Mouse (Mus musculus) bone marrow, adult 2 months (tissue): ENCODE results near the gene Cd164. TPM values are rescaled to one million over a fixed set of nuclear protein-coding genes. Genes with fewer than 3 reads are reported as not detected.

Experiments
- H3K27ac ChIP-seq: fragments of 200-500 bp; 2 replicates; pipeline ENCODE4 v1.5.1; 2012; ENCODE audit warnings: low read depth, mild to moderate bottlenecking, control low read depth, inconsistent platforms, low read length; ENCODE audit not compliant: control insufficient read depth, poor library complexity, insufficient read depth
- H3K4me1 ChIP-seq: fragments of 200-500 bp; 2 replicates; pipeline ENCODE4 v1.6.1; 2011; ENCODE audit warnings: low read length; ENCODE audit not compliant: control insufficient read depth, insufficient read depth
- H3K4me3 ChIP-seq: fragments of 200-500 bp; replicated peaks from 2 replicates; pipeline ENCODE3; 2011; ENCODE audit warnings: mild to moderate bottlenecking, low read depth, low read length, control low read depth; ENCODE audit not compliant: control insufficient read depth
- CTCF ChIP-seq: fragments of 200-500 bp; IDR thresholded peaks from 2 replicates; pipeline ENCODE4 v1.5.1; 2011; ENCODE audit warnings: low read length, control low read depth; ENCODE audit not compliant: control insufficient read depth, insufficient read depth
- POLR2A ChIP-seq: fragments of 200-500 bp; IDR thresholded peaks from 2 replicates; pipeline ENCODE4 v1.6.1; 2011; ENCODE audit warnings: low read depth, mild to moderate bottlenecking, control low read depth, low read length, borderline replicate concordance; ENCODE audit not compliant: control insufficient read depth
- WGBS: fragments of 180-500 bp; shearing (Covaris S2); methylation state at CpG from one replicate; pipeline ENCODE4 v1.1.7; 2018; 5-methylcytosine and 5-hydroxymethylcytosine counted together
- polyA plus RNA-seq: library from polyadenylated mRNA; stranded (reverse); fragments of >200 nt; gene quantifications from 2 replicates; pipeline ENCODE4 v1.2.4, GENCODE M21; 2011; ENCODE audit warnings: low replicate concordance; ENCODE audit not compliant: missing spikeins, insufficient read depth, insufficient read length

The Cd164 gene
- polyA plus RNA-seq, 1 experiment, result 36.5 TPM

DNA sequence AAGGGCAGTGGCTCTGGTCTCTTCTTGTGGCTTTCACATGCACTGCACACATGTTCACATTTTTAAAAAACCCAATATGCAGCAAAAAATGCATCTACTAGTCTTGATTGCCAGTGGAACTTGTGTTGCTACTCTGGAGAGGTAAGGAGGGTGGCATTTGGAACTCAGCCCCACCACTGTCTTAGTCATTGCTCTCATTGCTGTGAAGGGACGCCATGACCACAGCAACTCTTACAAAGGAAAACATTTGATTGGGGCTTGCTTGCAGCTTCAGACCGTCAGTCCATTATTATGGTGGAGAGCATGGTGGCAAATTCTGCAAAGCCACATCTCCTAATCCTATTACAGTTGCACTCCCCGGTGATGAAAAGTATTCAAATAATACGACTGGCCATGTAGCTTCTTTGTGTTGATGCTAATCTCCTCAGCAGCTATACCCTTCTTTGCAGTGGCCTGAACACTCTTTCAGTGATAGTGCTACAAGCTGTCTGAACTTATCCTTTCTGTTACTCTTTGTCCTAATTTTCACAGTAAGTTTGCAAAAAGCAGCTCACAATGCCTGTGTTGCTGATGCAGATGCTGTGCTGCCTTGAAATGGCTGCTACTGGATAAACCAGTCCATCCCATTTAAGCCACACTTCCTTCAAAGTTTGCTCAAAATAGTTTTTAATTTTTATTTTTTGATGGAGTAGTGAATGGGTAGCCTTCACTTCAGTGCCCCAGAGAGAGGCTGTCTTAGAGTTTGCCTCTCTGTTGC lies 18.2 kb downstream of the Cd164 start:
- Histone ChIP-seq H3K4me1 (no peaks in the 10 kb centered on the region; the same call in 1 of the 2 replicates), H3K4me3 (no peak overlapping the region), H3K27ac (no peak overlapping the region)
- TF ChIP-seq POLR2A (no peak), CTCF (no peak)
- 89% methylated on average over 4 of the region's 4 CpGs for WGBS

DNA sequence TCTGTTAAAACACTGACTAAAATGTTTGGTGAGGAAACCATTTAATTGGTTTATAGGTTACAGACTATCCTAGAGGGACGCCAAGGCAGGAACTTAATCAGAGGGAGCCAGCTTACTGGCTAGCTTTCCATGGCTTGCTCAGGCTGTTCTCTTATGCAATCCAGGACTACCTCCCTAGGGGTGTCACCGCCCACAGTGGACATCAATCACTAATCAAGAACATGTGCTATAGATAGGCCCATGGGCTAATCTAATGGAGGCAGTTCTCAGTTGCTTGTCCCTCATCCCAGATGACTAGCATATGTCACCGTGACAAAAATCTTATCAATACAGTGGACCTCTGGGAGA lies 18.7 kb downstream of the Cd164 start:
- no peak overlapping the region for H3K27ac ChIP-seq
- no peaks in the 10 kb centered on the region; the same call in 1 of the 2 replicates for H3K4me1 ChIP-seq
- TF ChIP-seq CTCF (no peak), POLR2A (no peak)
- H3K4me3 ChIP-seq, result no peak overlapping the region
- WGBS, result 81% methylated on average over 3 of the region's 3 CpGs

DNA sequence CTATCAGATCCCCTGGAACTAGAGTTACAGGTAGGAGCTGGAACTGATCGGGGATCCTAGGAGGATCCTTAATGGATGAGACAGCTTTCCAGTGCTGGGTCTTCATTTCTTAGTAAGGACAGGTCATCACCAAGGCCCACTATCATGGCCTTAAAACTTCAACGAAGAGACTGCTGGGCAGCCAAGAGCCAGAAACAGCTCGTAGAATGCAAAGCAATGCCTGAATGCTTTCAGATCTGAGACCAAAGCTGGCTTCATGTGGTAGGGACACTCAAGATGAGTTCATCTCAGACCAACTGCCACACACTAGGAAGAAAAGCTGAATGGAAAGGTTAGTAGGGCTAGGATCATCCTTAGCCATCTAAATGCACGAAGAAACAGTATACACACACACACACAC lies 19.8 kb downstream of the Cd164 start:
- TF ChIP-seq CTCF (no peak), POLR2A (no peak)
- Histone ChIP-seq H3K27ac (no peak overlapping the region), H3K4me3 (no peak overlapping the region), H3K4me1 (no peaks in the 10 kb centered on the region; the same call in 1 of the 2 replicates)
- WGBS, result 84% methylated on average over 4 of the region's 4 CpGs

DNA sequence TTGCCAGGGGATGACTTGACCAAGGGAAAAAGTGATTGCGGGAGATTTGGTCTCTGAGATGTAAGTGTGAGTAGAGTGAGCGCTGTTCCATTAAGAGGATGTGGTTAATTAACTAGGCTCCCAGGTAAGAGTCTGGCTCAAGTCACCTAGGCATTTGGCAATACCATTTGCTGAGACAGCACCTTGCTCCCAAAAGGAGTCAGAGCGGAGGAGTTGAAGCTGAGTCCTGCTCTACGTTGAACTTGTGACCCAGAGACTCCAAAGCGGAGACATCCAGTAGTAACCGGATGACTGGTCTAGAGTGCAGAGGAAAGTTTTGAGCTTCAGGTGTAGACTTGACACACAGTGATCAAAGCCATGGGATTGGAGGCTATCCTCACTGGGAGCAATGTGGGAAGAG lies 22.8 kb downstream of the Cd164 start:
- H3K4me1 ChIP-seq, result peaks cover 1% of the 10 kb centered on the region; the same call in 1 of the 2 replicates
- no peak overlapping the region for H3K27ac ChIP-seq
- H3K4me3 ChIP-seq, result no peak overlapping the region
- WGBS, result 90% methylated on average over 6 of the region's 6 CpGs
- TF ChIP-seq CTCF (no peak), POLR2A (no peak)

DNA sequence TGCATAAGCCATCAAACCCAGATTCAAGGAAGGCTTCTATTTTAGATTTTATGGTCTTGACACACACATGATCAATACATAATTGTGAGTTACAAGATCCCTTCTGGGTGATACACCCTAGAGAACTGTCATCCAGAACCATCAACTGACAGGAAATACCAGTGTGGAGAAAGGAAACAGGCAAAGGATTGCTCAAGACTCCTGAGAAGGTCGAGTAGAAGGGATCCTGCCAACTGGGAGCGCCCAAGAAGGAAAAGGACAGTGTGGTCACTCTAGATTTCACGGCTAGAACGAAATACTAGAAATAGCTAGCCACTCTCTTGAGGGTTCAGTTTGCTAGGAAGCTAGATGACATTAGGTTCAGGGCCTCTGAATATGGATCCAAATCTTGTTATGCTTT lies 24.2 kb downstream of the Cd164 start:
- TF ChIP-seq CTCF, result no peak
- TF ChIP-seq POLR2A, result no peak

DNA sequence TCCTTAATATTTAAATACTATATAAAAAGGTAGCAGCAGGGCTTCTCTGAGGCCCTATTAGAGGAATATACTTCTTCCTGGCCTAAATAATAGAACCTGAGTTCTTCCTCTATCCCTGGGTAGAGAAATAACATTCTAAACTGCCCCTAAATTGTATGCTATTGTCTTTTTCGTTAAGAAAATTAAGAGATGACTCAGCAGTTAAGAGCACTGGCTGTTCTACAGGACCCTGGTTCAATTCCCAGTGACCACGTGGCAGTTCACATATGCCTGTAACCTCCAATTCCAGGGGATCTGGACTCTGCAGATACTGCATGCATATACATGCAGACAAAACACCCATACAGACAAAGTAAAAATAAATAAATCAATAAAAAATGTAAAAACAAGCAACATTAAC lies 24.6 kb downstream of the Cd164 start:
- Histone ChIP-seq H3K4me1 (peaks cover 1% of the 10 kb centered on the region; the same call in 1 of the 2 replicates), H3K4me3 (no peak overlapping the region), H3K27ac (no peak overlapping the region)
- no peak for TF ChIP-seq POLR2A
- TF ChIP-seq CTCF, result no peak
- WGBS, result 38% methylated on average over 2 of the region's 2 CpGs

More for the DNA sequence above, 24.2 kb downstream of the Cd164 start:
- WGBS, result 47% methylated on average over 4 of the region's 4 CpGs
- no peak overlapping the region for H3K4me3 ChIP-seq
- H3K4me1 ChIP-seq, result peaks cover 1% of the 10 kb centered on the region; the same call in 1 of the 2 replicates
- no peak overlapping the region for H3K27ac ChIP-seq

DNA sequence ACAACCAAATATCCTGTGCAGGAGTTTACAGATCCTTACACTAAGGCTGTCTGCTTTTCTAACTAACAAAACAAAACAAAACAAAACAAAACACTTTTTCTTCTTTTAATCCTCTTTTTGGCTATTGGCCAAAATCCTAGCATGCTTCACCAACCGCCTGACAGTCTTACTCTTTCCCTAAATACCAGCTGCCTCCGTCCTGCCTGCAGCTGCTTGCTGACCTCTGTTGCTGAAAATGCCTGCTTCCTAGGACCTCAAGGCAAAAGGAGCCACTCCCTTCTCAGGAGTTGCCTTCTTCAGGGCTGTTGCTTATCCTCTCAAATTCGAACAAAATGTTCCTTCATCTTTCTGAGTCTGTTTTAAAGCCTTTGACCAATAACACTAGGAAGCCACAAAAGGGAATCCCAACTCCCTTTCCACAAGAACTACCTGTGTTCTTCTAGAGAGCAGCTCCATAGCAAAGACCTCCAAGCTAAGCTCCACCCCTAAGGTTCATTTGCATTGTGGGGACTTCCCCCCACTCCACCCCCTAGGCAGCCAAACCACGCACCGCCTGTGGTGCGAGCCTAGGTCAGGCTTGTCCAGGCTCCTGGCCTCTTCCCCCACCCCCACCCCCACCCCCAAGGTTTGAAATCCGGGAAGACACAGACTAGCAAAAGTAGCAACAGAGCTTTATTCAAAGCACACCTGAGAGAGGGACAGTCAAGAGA lies 25.4 kb downstream of the Cd164 start:
- Histone ChIP-seq H3K27ac (no peak overlapping the region), H3K4me1 (peaks cover 1% of the 10 kb centered on the region; the same call in 1 of the 2 replicates), H3K4me3 (no peak overlapping the region)
- WGBS, result 27% methylated on average over 7 of the region's 7 CpGs
- TF ChIP-seq POLR2A (no peak), CTCF (no peak)

DNA sequence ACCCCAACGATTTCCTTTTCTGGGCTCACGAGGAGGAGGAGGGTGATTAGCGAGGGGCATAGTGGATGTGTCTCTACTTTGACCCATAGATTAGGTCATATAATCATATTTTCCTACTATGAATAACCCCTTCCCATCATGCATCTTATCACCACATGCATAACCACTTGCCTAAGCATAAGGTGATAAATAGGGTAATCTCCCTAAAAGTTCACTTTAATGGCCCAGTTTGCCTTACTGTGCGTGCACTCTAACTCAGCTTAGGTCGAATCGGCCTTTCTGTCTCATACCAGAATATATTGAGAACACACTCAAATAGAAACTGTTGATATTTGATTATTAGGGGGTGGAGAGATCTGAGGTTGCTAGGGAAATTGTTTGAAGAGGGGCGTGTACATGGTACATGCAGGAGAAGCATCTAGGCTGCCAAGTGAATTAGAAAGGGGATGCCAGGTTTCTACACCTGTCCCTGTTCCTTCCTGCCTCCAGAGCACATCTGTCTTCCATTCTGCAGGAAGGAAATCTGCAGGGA lies 26.1 kb downstream of the Cd164 start:
- Histone ChIP-seq H3K27ac (no peak overlapping the region), H3K4me3 (no peak overlapping the region), H3K4me1 (peaks cover 1% of the 10 kb centered on the region; the same call in 1 of the 2 replicates)
- TF ChIP-seq POLR2A (no peak), CTCF (no peak)
- 57% methylated on average over 7 of the region's 7 CpGs for WGBS
